Mouse (Mus musculus): Measurements from ENCODE around the gene Zfp65. TPM values are rescaled to one million over a fixed set of nuclear protein-coding genes. Genes with fewer than 3 reads are reported as not detected.
"Not testable (repeated sequence)": the region's sequence is repeated elsewhere in the genome, so short reads cannot be mapped to it uniquely, and the experiment has no call there.

The Zfp65 gene
- 10 to 100 TPM in 1 of 2 experiments, 1 to 10 TPM in 1; 8.2 to 12.0 TPM for total RNA-seq (2021)
- long read RNA-seq, experiment 1, result 0 reads
- long read RNA-seq, experiment 2, result 0 reads

GRCm38 (mm10) chr13:67728641-67729318 lies at the start of gene Zfp65:
Zfp65 (minus strand) TSS chr13:67729173.
- DNase-seq, result peak; percentile 33 to 54

GRCm38 (mm10) chr13:67763031-67763768 lies 34.2 kb upstream of the Zfp65 start:
- DNase-seq, result no peak

GRCm38 (mm10) chr13:67759966-67760365 lies 31.0 kb upstream of the Zfp65 start:
- DNase-seq, result peak in 1 of 2 experiments; percentile 4

GRCm38 (mm10) chr13:67755761-67756160 lies 26.8 kb upstream of the Zfp65 start:
- no peak for DNase-seq

- DNase-seq, result peak; percentile 83 to 84
Measured at GRCm38 (mm10) chr13:67754333-67755306, 25.6 kb upstream of the Zfp65 start, which contains the start of gene Zfp85. Zfp85 (minus strand) TSS chr13:67755228.

- DNase-seq, result no peak
Measured at GRCm38 (mm10) chr13:67743896-67744295, 14.9 kb upstream of the Zfp65 start.

- DNase-seq, result no peak
Measured at GRCm38 (mm10) chr13:67742941-67743340, 14.0 kb upstream of the Zfp65 start.

- DNase-seq, result not testable (repeated sequence)
Measured at GRCm38 (mm10) chr13:67734391-67734790, 5.4 kb upstream of the Zfp65 start.

- DNase-seq, result peak; percentile 38 to 51
Measured at GRCm38 (mm10) chr13:67729441-67729840, 468 bp upstream of the Zfp65 start.

- no peak for DNase-seq
Measured at GRCm38 (mm10) chr13:67728106-67728505, 867 bp downstream of the Zfp65 start.

- not testable (repeated sequence) for DNase-seq
Measured at GRCm38 (mm10) chr13:67725331-67725730, 3.6 kb downstream of the Zfp65 start.

- DNase-seq, result peak; percentile 90 to 91
Measured at GRCm38 (mm10) chr13:67723848-67724479, 5.0 kb downstream of the Zfp65 start.

GRCm38 (mm10) chr13:67686971-67687370 lies 42.0 kb downstream of the Zfp65 start, which contains the start of gene Zfp738:
Zfp738 (minus strand) TSS chr13:67687071.
- no peak for DNase-seq

- DNase-seq, result not testable (repeated sequence)
Measured at GRCm38 (mm10) chr13:67683841-67684240, 45.1 kb downstream of the Zfp65 start.

GRCm38 (mm10) chr13:67682959-67683735 lies 45.8 kb downstream of the Zfp65 start:
- peak; percentile 87 to 89 for DNase-seq

- no peak for DNase-seq
Measured at GRCm38 (mm10) chr13:67674902-67675301, 54.1 kb downstream of the Zfp65 start.
